Mouse (Mus musculus): ENCODE measurements around the gene Brd7. TPM values are rescaled to one million over a fixed set of nuclear protein-coding genes. Genes with fewer than 3 reads are reported as not detected.

Brd7 gene
- polyA plus RNA-seq, 1 experiment from 2014 or later: 70.7 TPM

- Histone ChIP-seq H3K27ac (ENCODE audit: low read length) (no peak overlapping the region), H3K9ac (ENCODE audit: low read length) (no peak overlapping the region), H3K4me1 (replicated peaks; ENCODE audit: control insufficient read depth, insufficient read depth, low read length) (peaks cover 22% of the 10 kb centered on the region), H3K27me3 (ENCODE audit: control insufficient read depth, insufficient read depth, low read depth, low read length) (no peaks in the 10 kb centered on the region), H3K9me3 (ENCODE audit: control insufficient read depth, low read length) (no peaks in the 10 kb centered on the region), H3K4me2 (ENCODE audit: low read depth, low read length) (no peak overlapping the region), H3K36me3 (ENCODE audit: control insufficient read depth, insufficient read depth, low read length) (no peaks in the 10 kb centered on the region; the same call in 1 of the 2 replicates), H3K4me3 (ENCODE audit: low read length) (no peak overlapping the region)
- WGBS: 92% methylated on average over 8 of the region's 8 CpGs
- ATAC-seq (ENCODE audit: low read depth): no peak
Measured at GRCm38 (mm10) chr8:88318151-88318550, 43.8 kb downstream of the Brd7 start.

GRCm38 (mm10) chr8:88317341-88317740 is 44.7 kb downstream of the Brd7 start:
- 44% methylated on average over 5 of the region's 5 CpGs for whole genome bisulfite sequencing
- Histone ChIP-seq H3K27me3 (ENCODE audit: control insufficient read depth, insufficient read depth, low read depth, low read length) (no peaks in the 10 kb centered on the region), H3K36me3 (ENCODE audit: control insufficient read depth, insufficient read depth, low read length) (no peaks in the 10 kb centered on the region), H3K4me2 (ENCODE audit: low read depth, low read length) (no peak overlapping the region), H3K4me3 (ENCODE audit: low read length) (no peak overlapping the region), H3K4me1 (replicated peaks; ENCODE audit: control insufficient read depth, insufficient read depth, low read length) (peaks cover 24% of the 10 kb centered on the region), H3K9ac (ENCODE audit: low read length) (no peak overlapping the region; the same call in 1 of the 2 replicates), H3K27ac (ENCODE audit: low read length) (peak overlapping the region; percentile 54), H3K9me3 (ENCODE audit: control insufficient read depth, low read length) (no peaks in the 10 kb centered on the region)
- ATAC-seq (ENCODE audit: low read depth): peak; percentile 42

- no peak overlapping the region for H3K4me2 ChIP-seq (ENCODE audit: low read depth, low read length)
- ATAC-seq (ENCODE audit: low read depth): peak; percentile 85
- H3K27ac ChIP-seq (ENCODE audit: low read length): peak overlapping the region; percentile 62
- no peaks in the 10 kb centered on the region for H3K9me3 ChIP-seq (ENCODE audit: control insufficient read depth, low read length)
- no peaks in the 10 kb centered on the region for H3K27me3 ChIP-seq (ENCODE audit: control insufficient read depth, insufficient read depth, low read depth, low read length)
- no peak overlapping the region for H3K4me3 ChIP-seq (ENCODE audit: low read length)
- no peak overlapping the region for H3K9ac ChIP-seq (ENCODE audit: low read length)
- WGBS: 26% methylated on average over 8 of the region's 8 CpGs
- no peaks in the 10 kb centered on the region for H3K36me3 ChIP-seq (ENCODE audit: control insufficient read depth, insufficient read depth, low read length)
- H3K4me1 ChIP-seq (replicated peaks; ENCODE audit: control insufficient read depth, insufficient read depth, low read length): peaks cover 24% of the 10 kb centered on the region
Measured at GRCm38 (mm10) chr8:88316139-88316931, 45.7 kb downstream of the Brd7 start.

- H3K4me1 ChIP-seq (replicated peaks; ENCODE audit: control insufficient read depth, insufficient read depth, low read length): peaks cover 24% of the 10 kb centered on the region
- no peak overlapping the region for H3K4me3 ChIP-seq (ENCODE audit: low read length)
- no peak overlapping the region for H3K4me2 ChIP-seq (ENCODE audit: low read depth, low read length)
- no peak overlapping the region for H3K27ac ChIP-seq (ENCODE audit: low read length)
- 96% methylated on average over 8 of the region's 8 CpGs for WGBS
- H3K27me3 ChIP-seq (ENCODE audit: control insufficient read depth, insufficient read depth, low read depth, low read length): no peaks in the 10 kb centered on the region
- no peaks in the 10 kb centered on the region for H3K36me3 ChIP-seq (ENCODE audit: control insufficient read depth, insufficient read depth, low read length)
- no peaks in the 10 kb centered on the region for H3K9me3 ChIP-seq (ENCODE audit: control insufficient read depth, low read length)
- no peak overlapping the region for H3K9ac ChIP-seq (ENCODE audit: low read length)
- no peak for ATAC-seq (ENCODE audit: low read depth)
Measured at GRCm38 (mm10) chr8:88315302-88315701, 46.7 kb downstream of the Brd7 start.

GRCm38 (mm10) chr8:88313991-88314390 is 48.0 kb downstream of the Brd7 start:
- Histone ChIP-seq H3K27me3 (ENCODE audit: control insufficient read depth, insufficient read depth, low read depth, low read length) (no peaks in the 10 kb centered on the region), H3K9ac (ENCODE audit: low read length) (no peak overlapping the region), H3K4me3 (ENCODE audit: low read length) (no peak overlapping the region), H3K9me3 (ENCODE audit: control insufficient read depth, low read length) (no peaks in the 10 kb centered on the region), H3K4me1 (replicated peaks; ENCODE audit: control insufficient read depth, insufficient read depth, low read length) (peaks cover 24% of the 10 kb centered on the region), H3K27ac (ENCODE audit: low read length) (no peak overlapping the region), H3K36me3 (ENCODE audit: control insufficient read depth, insufficient read depth, low read length) (no peaks in the 10 kb centered on the region), H3K4me2 (ENCODE audit: low read depth, low read length) (no peak overlapping the region)
- ATAC-seq (ENCODE audit: low read depth): no peak
- WGBS: 90% methylated on average over 12 of the region's 12 CpGs

- H3K27me3 ChIP-seq (ENCODE audit: control insufficient read depth, insufficient read depth, low read depth, low read length): no peaks in the 10 kb centered on the region
- H3K4me1 ChIP-seq (replicated peaks; ENCODE audit: control insufficient read depth, insufficient read depth, low read length): peaks cover 27% of the 10 kb centered on the region
- no peak overlapping the region for H3K9ac ChIP-seq (ENCODE audit: low read length)
- H3K9me3 ChIP-seq (ENCODE audit: control insufficient read depth, low read length): no peaks in the 10 kb centered on the region
- 52% methylated on average over 8 of the region's 8 CpGs for WGBS
- no peak overlapping the region for H3K4me3 ChIP-seq (ENCODE audit: low read length)
- no peak for ATAC-seq (ENCODE audit: low read depth)
- no peak overlapping the region for H3K4me2 ChIP-seq (ENCODE audit: low read depth, low read length)
- H3K27ac ChIP-seq (ENCODE audit: low read length): no peak overlapping the region
- H3K36me3 ChIP-seq (ENCODE audit: control insufficient read depth, insufficient read depth, low read length): no peaks in the 10 kb centered on the region
Measured at GRCm38 (mm10) chr8:88312966-88313365, 49.0 kb downstream of the Brd7 start.

- WGBS: 82% methylated on average over 13 of the region's 13 CpGs
- peaks cover 6% of the 10 kb centered on the region; the same call in 1 of the 2 replicates for H3K4me1 ChIP-seq (replicated peaks; ENCODE audit: control insufficient read depth, insufficient read depth, low read length)
Measured at GRCm38 (mm10) chr8:88310286-88310685, 51.7 kb downstream of the Brd7 start.

GRCm38 (mm10) chr8:88309881-88310280 is 52.1 kb downstream of the Brd7 start:
- H3K27me3 ChIP-seq (ENCODE audit: control insufficient read depth, insufficient read depth, low read depth, low read length): no peaks in the 10 kb centered on the region
- H3K27ac ChIP-seq (ENCODE audit: low read length): no peak overlapping the region
- ATAC-seq (ENCODE audit: low read depth): no peak
- H3K4me2 ChIP-seq (ENCODE audit: low read depth, low read length): no peak overlapping the region
- H3K9ac ChIP-seq (ENCODE audit: low read length): no peak overlapping the region
- 0 out of 2 replicates have a peak, but pooled peaks cover 6% of the 10 kb centered on the region for H3K4me1 ChIP-seq (replicated peaks; ENCODE audit: control insufficient read depth, insufficient read depth, low read length)
- no peak overlapping the region for H3K4me3 ChIP-seq (ENCODE audit: low read length)
- H3K9me3 ChIP-seq (ENCODE audit: control insufficient read depth, low read length): no peaks in the 10 kb centered on the region
- no peaks in the 10 kb centered on the region for H3K36me3 ChIP-seq (ENCODE audit: control insufficient read depth, insufficient read depth, low read length)
- 94% methylated on average over 7 of the region's 7 CpGs for WGBS

More at GRCm38 (mm10) chr8:88310286-88310685, 51.7 kb downstream of the Brd7 start:
- no peaks in the 10 kb centered on the region for H3K9me3 ChIP-seq (ENCODE audit: control insufficient read depth, low read length)
- no peaks in the 10 kb centered on the region for H3K36me3 ChIP-seq (ENCODE audit: control insufficient read depth, insufficient read depth, low read length)
- no peak overlapping the region for H3K9ac ChIP-seq (ENCODE audit: low read length)
- no peak for ATAC-seq (ENCODE audit: low read depth)
- H3K27ac ChIP-seq (ENCODE audit: low read length): no peak overlapping the region
- H3K4me3 ChIP-seq (ENCODE audit: low read length): no peak overlapping the region
- H3K27me3 ChIP-seq (ENCODE audit: control insufficient read depth, insufficient read depth, low read depth, low read length): no peaks in the 10 kb centered on the region
- H3K4me2 ChIP-seq (ENCODE audit: low read depth, low read length): no peak overlapping the region

GRCm38 (mm10) chr8:88309274-88309873 is 52.6 kb downstream of the Brd7 start:
- H3K9me3 ChIP-seq (ENCODE audit: control insufficient read depth, low read length): no peaks in the 10 kb centered on the region
- no peak for ATAC-seq (ENCODE audit: low read depth)
- H3K27ac ChIP-seq (ENCODE audit: low read length): no peak overlapping the region
- 69% methylated on average over 10 of the region's 10 CpGs for WGBS
- 0 out of 2 replicates have a peak, but pooled peaks cover 6% of the 10 kb centered on the region for H3K4me1 ChIP-seq (replicated peaks; ENCODE audit: control insufficient read depth, insufficient read depth, low read length)
- H3K27me3 ChIP-seq (ENCODE audit: control insufficient read depth, insufficient read depth, low read depth, low read length): no peaks in the 10 kb centered on the region
- no peak overlapping the region for H3K4me3 ChIP-seq (ENCODE audit: low read length)
- no peak overlapping the region for H3K9ac ChIP-seq (ENCODE audit: low read length)
- H3K36me3 ChIP-seq (ENCODE audit: control insufficient read depth, insufficient read depth, low read length): no peaks in the 10 kb centered on the region
- no peak overlapping the region for H3K4me2 ChIP-seq (ENCODE audit: low read depth, low read length)
